Mouse (Mus musculus) urinary bladder, postnatal 25 days (tissue): ENCODE results near the gene Lins1.
A peak's percentile ranks its signal among the peaks of the same experiment; 100 is the strongest.

Experiments
- DNase-seq: peaks from one replicate; pipeline ENCODE4 v3.0.0; 2022; ENCODE audit warnings: low spot score

The Lins1 gene

DNA sequence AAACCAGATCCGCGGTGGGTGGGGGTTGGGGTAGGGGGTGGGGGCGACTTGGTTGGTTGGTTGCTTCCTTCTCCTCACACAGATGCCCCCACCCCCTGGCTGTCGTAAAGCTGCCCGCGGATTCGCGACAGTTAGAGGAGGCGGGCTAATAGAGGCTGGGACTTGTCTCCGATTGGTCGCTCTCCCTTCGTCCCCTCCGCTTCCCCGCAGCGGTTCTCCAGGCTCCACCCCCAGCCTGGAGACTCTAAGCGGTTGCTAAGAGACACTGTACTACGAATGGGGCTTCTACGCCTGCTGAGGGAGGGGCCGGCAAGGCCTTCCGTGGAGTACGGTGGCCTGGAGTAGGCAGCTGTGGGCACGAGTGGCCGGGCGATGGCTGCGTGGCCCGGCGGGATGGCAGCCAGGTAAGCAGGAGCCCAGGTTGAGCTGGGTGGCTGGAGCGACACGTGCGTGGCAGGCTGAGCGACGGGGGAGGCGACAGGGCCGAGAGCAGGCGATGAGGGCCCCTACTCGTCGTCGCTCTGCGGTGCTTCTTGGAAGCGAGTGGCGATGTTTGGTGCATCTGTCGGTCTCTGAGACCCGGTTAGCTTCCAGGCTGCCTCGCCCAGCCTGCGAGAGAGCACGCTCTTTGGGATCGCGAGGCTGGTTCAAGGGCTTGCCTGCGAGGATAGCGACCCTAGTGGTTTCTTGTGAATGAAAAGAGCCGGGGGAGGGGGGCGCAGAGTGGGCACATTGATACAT, at the start of gene Lins1:
Gene Lins1 (plus strand): TSS at position 270 of the 741 bp plus-strand sequence.
- DNase-seq, result peak; percentile 90

DNA sequence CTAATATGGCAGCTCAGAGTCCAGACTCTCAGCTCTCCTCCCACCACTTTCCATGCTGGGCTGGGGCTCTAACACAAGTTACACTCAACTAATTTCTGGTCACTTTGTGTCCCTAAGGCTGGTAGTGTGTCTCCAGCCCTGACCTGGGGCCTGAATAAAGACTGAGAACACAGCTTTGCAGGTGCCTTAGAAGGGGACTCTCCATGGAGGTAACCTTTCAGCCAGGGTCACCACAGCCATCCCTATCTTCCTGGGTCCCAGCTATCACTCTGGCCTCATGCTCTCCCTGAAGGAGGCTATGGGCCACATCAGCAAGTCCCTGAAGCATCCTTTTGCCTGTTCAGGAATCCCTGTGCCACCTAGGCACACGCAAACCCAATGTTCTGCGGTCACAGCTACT, 44.0 kb upstream of the Lins1 start:
- DNase-seq, result no peak

- DNase-seq, result no peak
Measured at GRCm38 (mm10) chr7:66649181-66649580, 40.5 kb upstream of the Lins1 start.

DNA sequence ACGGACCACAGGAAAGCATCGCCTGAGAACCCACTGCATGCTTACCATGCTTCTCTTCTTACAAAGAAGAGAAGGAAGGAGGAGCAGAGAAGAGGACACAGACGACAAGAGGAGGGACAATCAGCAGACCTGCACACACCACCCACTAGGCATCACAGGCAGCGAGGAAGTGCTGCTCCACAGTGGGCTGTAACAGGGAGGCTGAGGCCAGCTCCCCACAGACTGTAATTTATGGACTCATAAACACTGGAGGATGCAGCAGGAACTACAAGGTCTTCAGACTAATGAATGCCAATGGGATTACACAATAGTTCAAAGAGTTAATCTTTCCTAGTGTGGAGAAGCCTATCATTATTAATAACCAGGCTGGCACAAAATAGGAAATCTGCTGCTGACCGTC, 38.8 kb upstream of the Lins1 start:
- DNase-seq, result no peak

- no peak for DNase-seq
Measured at GRCm38 (mm10) chr7:66652216-66652615, 37.5 kb upstream of the Lins1 start.

GRCm38 (mm10) chr7:66653596-66653995, 36.1 kb upstream of the Lins1 start:
- DNase-seq, result no peak

- DNase-seq, result no peak
Measured at GRCm38 (mm10) chr7:66655471-66655870, 34.2 kb upstream of the Lins1 start.

- DNase-seq, result no peak
Measured at GRCm38 (mm10) chr7:66660291-66660690, 29.4 kb upstream of the Lins1 start.

GRCm38 (mm10) chr7:66660972-66661371, 28.7 kb upstream of the Lins1 start:
- no peak for DNase-seq

DNA sequence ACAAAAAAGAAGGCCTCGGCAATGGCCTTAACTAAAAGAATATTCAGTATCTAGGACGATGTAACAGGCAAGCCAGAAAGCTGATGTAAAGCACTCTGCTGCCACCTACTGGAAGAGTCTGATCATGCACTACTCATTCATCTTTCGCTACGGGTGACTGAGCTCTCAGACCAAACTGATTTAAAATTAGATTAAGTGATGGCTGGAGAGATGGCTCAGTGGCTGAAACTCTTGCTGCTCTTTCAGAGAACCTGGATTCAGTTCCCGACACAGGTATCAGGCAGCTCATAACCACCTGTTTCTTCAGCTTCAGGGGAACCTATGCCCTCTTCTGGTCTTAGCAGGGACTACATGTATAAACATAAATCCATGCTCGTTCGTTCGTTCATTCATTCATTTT, 28.1 kb upstream of the Lins1 start:
- peak; percentile 71 for DNase-seq

- no peak for DNase-seq
Measured at GRCm38 (mm10) chr7:66663548-66663947, 26.1 kb upstream of the Lins1 start.

DNA sequence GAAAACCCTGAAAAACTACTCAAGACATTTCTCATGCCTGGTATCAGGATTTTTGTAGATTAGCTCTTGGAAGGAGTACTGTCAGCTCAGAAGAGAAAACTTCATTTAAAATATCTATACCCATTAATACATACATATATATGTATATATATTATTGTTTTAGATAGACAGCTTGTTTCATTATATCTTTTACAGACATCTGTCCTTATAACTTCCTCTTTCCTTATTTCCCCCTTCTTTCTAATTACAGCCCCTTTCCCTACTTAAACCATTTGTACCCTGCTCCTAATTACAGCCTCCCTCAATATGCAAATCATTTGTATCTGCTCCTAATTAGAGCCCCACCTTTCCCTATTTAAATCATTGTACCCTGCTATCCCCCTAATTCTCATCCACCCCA, 22.6 kb upstream of the Lins1 start:
- DNase-seq, result no peak

DNA sequence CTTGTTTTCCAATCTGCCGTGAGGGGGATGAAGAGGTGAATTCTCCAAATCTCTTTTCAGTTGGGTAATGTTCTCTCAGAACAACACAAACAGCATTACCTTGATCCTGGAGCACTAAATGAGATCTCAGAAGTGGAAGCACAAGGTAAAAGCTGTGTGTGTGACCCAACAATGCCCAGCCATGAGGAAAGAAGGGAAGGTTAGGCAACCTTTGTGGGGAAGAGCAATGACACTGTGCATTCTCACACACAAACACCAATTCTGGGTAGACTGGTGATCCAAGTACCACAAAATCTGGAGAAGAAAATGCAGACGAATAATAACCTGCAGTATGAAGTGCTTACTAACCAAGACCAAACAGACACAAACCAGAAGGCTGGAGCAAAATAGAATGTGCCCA, 13.9 kb upstream of the Lins1 start:
- DNase-seq, result no peak

- DNase-seq, result no peak
Measured at GRCm38 (mm10) chr7:66682119-66682863, 7.4 kb upstream of the Lins1 start.

DNA sequence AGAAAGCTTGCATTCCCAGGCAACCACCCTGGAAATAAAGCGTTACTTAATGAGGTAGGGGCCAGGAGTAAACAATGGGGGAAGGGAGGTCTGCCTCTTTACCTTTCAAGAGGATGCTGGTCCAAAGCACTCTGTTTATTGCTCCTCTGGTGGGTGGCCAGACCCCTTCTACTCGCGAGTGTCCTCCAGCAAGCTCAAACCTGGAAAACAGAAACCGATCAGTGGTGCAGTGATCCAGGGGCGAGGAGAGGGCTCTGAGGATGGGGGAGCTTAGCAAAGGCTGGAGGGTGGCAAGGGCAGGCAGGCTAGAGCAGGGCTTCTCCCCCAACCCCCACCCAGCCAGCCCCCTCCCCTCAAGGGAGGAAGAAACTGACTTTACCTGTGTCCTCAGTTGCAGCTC, 968 bp upstream of the Lins1 start:
- no peak for DNase-seq

DNA sequence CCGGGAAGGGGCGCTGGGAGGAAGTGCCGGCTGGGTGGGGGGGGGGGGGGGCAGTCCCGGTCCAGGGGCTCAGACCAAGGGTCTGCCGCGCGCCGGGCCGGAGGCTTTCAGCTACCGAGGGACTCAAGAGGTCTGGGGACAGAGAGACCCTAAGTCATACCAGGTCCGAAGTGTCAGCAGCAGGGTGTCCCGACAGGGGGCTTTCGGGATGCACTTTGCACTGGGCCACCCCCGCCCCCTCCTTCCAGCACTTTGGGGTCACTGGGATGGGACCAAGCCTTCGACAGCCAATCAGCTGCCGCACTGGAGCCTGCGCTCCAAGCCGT, 432 bp upstream of the Lins1 start, which contains the start of gene Asb7:
Gene Asb7 (minus strand): TSS at position 303 of the 326 bp plus-strand sequence.
- DNase-seq, result no peak

DNA sequence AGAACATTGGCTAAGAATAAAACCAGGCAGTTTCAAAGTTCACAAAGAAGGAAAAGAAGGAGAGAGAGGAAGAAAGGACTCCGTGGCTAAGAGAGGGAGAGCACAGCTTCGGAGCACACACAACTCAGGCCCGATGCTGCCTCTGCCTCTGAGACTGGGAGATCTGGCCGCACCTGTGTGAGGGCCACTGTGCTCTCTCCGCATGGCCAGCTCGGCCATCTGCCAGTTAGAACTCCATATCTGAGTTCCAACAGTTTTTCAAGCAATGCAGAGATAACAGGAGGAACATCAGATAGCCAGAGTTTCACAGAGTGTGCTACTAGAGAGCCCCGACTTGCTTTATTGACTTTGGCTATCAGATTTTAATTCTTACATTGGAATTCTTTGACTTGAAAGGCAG, 4.8 kb downstream of the Lins1 start:
- no peak for DNase-seq

GRCm38 (mm10) chr7:66702721-66703120, 13.0 kb downstream of the Lins1 start:
- no peak for DNase-seq

DNA sequence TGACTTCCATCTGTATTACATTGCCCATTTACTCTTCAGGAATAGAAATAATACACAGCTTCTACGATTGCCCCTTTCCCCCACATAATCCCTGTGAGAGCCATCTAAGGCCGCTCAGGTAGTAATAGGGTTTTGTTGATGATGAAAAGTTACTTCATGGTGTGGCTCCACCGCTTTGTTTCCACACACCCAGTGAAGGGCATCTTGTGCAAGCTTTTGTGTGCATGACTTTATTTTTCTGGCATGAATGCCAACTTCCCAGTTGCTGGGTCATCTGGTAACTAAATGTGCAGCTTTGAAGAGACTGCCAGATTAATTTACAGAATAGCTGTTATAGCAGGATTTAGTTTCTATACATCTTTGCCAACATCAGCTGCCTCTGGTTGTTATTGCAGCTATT, 14.9 kb downstream of the Lins1 start:
- no peak for DNase-seq

DNA sequence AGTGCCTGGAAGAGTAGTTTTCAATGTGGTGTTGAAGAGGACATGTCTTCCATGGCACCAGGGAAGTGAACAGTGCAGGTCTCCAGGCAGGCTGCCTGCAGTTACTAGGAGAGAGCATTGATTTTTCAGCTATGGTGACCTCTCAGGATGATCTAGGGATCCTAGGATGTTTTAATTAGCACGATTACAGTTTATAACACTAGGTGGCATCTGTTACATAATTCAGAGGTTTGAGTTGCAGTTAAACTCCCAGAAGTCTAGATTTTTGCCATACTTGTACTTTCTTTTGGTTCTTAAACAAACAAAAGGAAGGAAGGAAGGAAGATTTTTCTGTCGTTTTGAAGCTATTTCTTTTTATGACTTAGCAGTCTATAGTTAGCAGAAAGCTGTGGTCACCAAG, 21.5 kb downstream of the Lins1 start:
- DNase-seq, result no peak

GRCm38 (mm10) chr7:66724514-66724913, 34.8 kb downstream of the Lins1 start:
- no peak for DNase-seq

- no peak for DNase-seq
Measured at GRCm38 (mm10) chr7:66724954-66725353, 35.3 kb downstream of the Lins1 start.

DNA sequence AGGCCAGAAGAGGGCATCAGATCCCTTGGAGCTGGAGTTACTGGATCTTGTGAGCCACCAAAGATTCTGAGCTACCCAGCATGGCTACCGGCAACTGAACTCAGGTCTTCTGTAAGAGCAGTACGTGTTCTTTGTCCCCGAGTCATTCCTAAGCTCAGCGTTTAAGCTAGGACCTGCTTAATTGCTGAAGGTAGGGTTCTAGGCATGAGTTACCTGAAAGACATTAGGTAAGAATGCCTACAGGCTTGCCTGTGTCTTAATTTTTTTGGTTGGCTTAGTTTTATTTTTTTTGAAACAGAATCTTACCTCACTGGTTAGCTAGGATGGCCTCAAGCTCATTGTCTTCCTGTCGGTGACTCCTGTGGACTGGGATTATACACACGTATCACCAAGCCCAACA, 38.4 kb downstream of the Lins1 start:
- no peak for DNase-seq

DNA sequence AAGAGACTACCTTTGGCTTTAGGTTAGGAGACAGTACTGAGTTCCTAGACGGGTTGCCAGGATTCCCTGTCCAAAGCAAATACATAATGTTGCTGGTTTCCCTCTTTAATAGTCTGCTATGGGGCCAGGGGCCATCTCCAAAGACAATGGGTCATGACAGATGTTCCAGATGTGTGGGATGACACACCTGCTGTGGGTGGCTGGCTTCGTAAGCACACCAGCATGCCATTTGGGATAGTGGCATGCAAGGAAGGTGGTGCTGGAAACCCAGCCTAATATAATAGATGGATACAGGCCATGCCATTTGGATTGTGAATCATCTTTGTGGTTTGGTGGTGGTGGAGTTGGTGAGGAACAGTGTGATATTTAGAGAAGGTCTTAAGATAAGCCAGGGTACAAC, 39.5 kb downstream of the Lins1 start:
- DNase-seq, result no peak
